ENCODE assay signal across 12 mouse cellular contexts in genomic region chr4:9737691-9738090, GRCm38 (mm10).
"Had no signal": no experiment of that assay in that cellular context is flagged by ENCODE, and none has a peak within 500 bp of the region (broad histone marks: within the 10 kb centered on the region; RNA-seq: fewer than 3 reads in every experiment).

No protein-coding gene starts in this region.

- H3K27me3 ChIP-seq: intestine, embryonic 15.5 days; midbrain, embryonic 15.5 days had no signal

- H3K36me3 ChIP-seq: intestine, embryonic 15.5 days; limb, embryonic 10.5 days; midbrain, embryonic 10.5 days; midbrain, embryonic 15.5 days had no signal

- H3K27ac ChIP-seq: intestine, embryonic 15.5 days; limb, embryonic 10.5 days; liver, embryonic 14.5 days; midbrain, embryonic 10.5 days; midbrain, embryonic 15.5 days; stomach, postnatal 0 days had no signal

- H3K4me1 ChIP-seq: intestine, embryonic 15.5 days; limb, embryonic 10.5 days; midbrain, embryonic 10.5 days; midbrain, embryonic 15.5 days had no signal

- H3K4me3 ChIP-seq: intestine, embryonic 15.5 days; limb, embryonic 10.5 days; midbrain, embryonic 10.5 days; midbrain, embryonic 15.5 days had no signal

- H3K4me2 ChIP-seq: intestine, embryonic 15.5 days; midbrain, embryonic 15.5 days had no signal

- H3K9me3 ChIP-seq: intestine, embryonic 15.5 days; limb, embryonic 10.5 days; midbrain, embryonic 10.5 days; midbrain, embryonic 15.5 days had no signal

- DNase-seq: kidney, adult 18-20 months; kidney, postnatal 10 days; kidney, postnatal 4 days; lung, adult 2 months; lung, postnatal 14 days; thymus, postnatal 14 days had no signal

- H3K9ac ChIP-seq: intestine, embryonic 15.5 days; liver, embryonic 14.5 days; midbrain, embryonic 15.5 days had no signal

- ATAC-seq: intestine, embryonic 15.5 days; midbrain, embryonic 15.5 days had no signal
